Mouse (Mus musculus): ENCODE data around the gene Ankle1. TPM values are rescaled to one million over a fixed set of nuclear protein-coding genes. Genes with fewer than 3 reads are reported as not detected.
A peak's percentile ranks its signal among the peaks of the same experiment; 100 is the strongest.

The Ankle1 gene
- polyA plus RNA-seq, 1 experiment from 2014 or later: 20.8 TPM

DNA sequence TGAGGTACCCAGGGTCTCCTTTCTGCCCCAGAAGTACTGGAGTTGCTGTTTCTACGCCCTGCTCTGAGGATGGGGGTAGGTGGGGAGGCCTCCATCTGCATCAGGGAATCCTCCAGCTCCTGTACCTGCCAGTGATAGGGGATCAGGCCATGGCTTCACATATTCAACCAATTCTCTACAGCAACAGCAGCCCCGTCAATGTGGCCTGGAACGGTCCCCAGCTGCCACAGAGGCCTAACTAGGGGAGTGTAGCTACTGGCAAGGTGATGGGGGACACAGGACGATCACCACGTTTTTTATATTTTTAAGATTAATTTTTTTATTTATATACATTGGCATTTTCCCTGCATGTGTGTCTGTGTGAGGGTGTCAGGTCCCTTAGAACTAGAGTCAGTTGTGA lies 13.4 kb upstream of the Ankle1 start:
- DNase-seq (ENCODE audit: low spot score) (no peak), ATAC-seq (ENCODE audit: low FRiP score) (no peak)
- H3K4me3 ChIP-seq (ENCODE audit: low read depth, low read length): no peak overlapping the region
- no peaks in the 10 kb centered on the region for H3K9me3 ChIP-seq (ENCODE audit: control insufficient read depth, low read length)
- H3K27me3 ChIP-seq (ENCODE audit: control insufficient read depth, insufficient read depth, low read length): no peaks in the 10 kb centered on the region
- no peaks in the 10 kb centered on the region for H3K36me3 ChIP-seq (ENCODE audit: control insufficient read depth, insufficient read depth, low read length)
- no peaks in the 10 kb centered on the region; the same call in none of the 2 replicates for H3K4me1 ChIP-seq (replicated peaks; ENCODE audit: control insufficient read depth, insufficient read depth, low read length)
- 78% methylated on average over 5 of the region's 5 CpGs for WGBS
- no peak overlapping the region for H3K27ac ChIP-seq (ENCODE audit: low read depth, low read length)
- H3K9ac ChIP-seq (ENCODE audit: low read depth, low read length): no peak overlapping the region
- no peak overlapping the region for H3K4me2 ChIP-seq (replicated peaks; ENCODE audit: low read depth, low read length)

GRCm38 (mm10) chr8:71392871-71393270 lies 12.9 kb upstream of the Ankle1 start:
- no peaks in the 10 kb centered on the region for H3K36me3 ChIP-seq (ENCODE audit: control insufficient read depth, insufficient read depth, low read length)
- DNase-seq (ENCODE audit: low spot score): peak; percentile 67
- no peak overlapping the region for H3K4me2 ChIP-seq (replicated peaks; ENCODE audit: low read depth, low read length)
- H3K27me3 ChIP-seq (ENCODE audit: control insufficient read depth, insufficient read depth, low read length): no peaks in the 10 kb centered on the region
- no peak overlapping the region for H3K27ac ChIP-seq (ENCODE audit: low read depth, low read length)
- H3K9ac ChIP-seq (ENCODE audit: low read depth, low read length): no peak overlapping the region
- H3K9me3 ChIP-seq (ENCODE audit: control insufficient read depth, low read length): no peaks in the 10 kb centered on the region
- H3K4me1 ChIP-seq (replicated peaks; ENCODE audit: control insufficient read depth, insufficient read depth, low read length): peaks cover 4% of the 10 kb centered on the region
- H3K4me3 ChIP-seq (ENCODE audit: low read depth, low read length): no peak overlapping the region
- no peak for ATAC-seq (ENCODE audit: low FRiP score)
- 5% methylated on average over 3 of the region's 3 CpGs for WGBS

GRCm38 (mm10) chr8:71394481-71394880 lies 11.3 kb upstream of the Ankle1 start:
- ATAC-seq (ENCODE audit: low FRiP score) (no peak), DNase-seq (ENCODE audit: low spot score) (no peak)
- Histone ChIP-seq H3K4me3 (ENCODE audit: low read depth, low read length) (no peak overlapping the region), H3K4me1 (replicated peaks; ENCODE audit: control insufficient read depth, insufficient read depth, low read length) (peaks cover 4% of the 10 kb centered on the region), H3K27me3 (ENCODE audit: control insufficient read depth, insufficient read depth, low read length) (no peaks in the 10 kb centered on the region), H3K4me2 (replicated peaks; ENCODE audit: low read depth, low read length) (no peak overlapping the region), H3K9me3 (ENCODE audit: control insufficient read depth, low read length) (no peaks in the 10 kb centered on the region), H3K36me3 (ENCODE audit: control insufficient read depth, insufficient read depth, low read length) (0 out of 2 replicates have a peak, but pooled peaks cover 4% of the 10 kb centered on the region), H3K27ac (ENCODE audit: low read depth, low read length) (no peak overlapping the region), H3K9ac (ENCODE audit: low read depth, low read length) (no peak overlapping the region)
- WGBS: 77% methylated on average over 7 of the region's 7 CpGs

DNA sequence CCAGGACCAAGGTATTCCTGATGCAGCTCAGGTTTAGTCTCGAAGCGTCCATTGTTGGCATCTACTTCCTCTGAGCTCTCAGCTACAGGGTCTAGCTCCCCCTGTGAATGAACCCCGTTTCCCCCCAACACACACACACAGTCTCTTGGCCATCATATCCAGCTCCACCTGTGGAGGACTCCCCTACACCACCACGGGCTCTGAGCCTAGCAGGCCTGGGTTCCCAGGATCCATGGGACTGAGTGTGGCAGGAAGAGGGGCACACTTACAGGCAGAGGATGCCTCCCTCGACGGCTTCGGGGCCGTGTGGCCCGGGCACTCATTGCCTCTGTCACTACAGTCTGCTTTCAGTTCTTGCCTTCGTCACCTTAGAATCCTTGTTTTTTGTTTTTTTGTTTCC lies 10.7 kb upstream of the Ankle1 start:
- no peak overlapping the region for H3K27ac ChIP-seq (ENCODE audit: low read depth, low read length)
- no peak overlapping the region for H3K9ac ChIP-seq (ENCODE audit: low read depth, low read length)
- 0 out of 2 replicates have a peak, but pooled peaks cover 4% of the 10 kb centered on the region for H3K36me3 ChIP-seq (ENCODE audit: control insufficient read depth, insufficient read depth, low read length)
- DNase-seq (ENCODE audit: low spot score): no peak
- no peak for ATAC-seq (ENCODE audit: low FRiP score)
- peaks cover 4% of the 10 kb centered on the region for H3K4me1 ChIP-seq (replicated peaks; ENCODE audit: control insufficient read depth, insufficient read depth, low read length)
- H3K4me3 ChIP-seq (ENCODE audit: low read depth, low read length): no peak overlapping the region
- no peaks in the 10 kb centered on the region for H3K27me3 ChIP-seq (ENCODE audit: control insufficient read depth, insufficient read depth, low read length)
- 85% methylated on average over 10 of the region's 10 CpGs for WGBS
- no peak overlapping the region for H3K4me2 ChIP-seq (replicated peaks; ENCODE audit: low read depth, low read length)
- H3K9me3 ChIP-seq (ENCODE audit: control insufficient read depth, low read length): no peaks in the 10 kb centered on the region

GRCm38 (mm10) chr8:71395629-71396028 lies 10.2 kb upstream of the Ankle1 start, which contains the start of gene Ushbp1:
TSS of gene Ushbp1 (minus strand) at chr8:71395802.
- peaks cover 4% of the 10 kb centered on the region for H3K4me1 ChIP-seq (replicated peaks; ENCODE audit: control insufficient read depth, insufficient read depth, low read length)
- WGBS: 88% methylated on average over 9 of the region's 9 CpGs
- no peaks in the 10 kb centered on the region for H3K9me3 ChIP-seq (ENCODE audit: control insufficient read depth, low read length)
- DNase-seq (ENCODE audit: low spot score): no peak
- ATAC-seq (ENCODE audit: low FRiP score): no peak
- H3K27me3 ChIP-seq (ENCODE audit: control insufficient read depth, insufficient read depth, low read length): no peaks in the 10 kb centered on the region
- H3K36me3 ChIP-seq (ENCODE audit: control insufficient read depth, insufficient read depth, low read length): 0 out of 2 replicates have a peak, but pooled peaks cover 4% of the 10 kb centered on the region
- H3K4me3 ChIP-seq (ENCODE audit: low read depth, low read length): peak within 1 kb of the TSS; percentile 76
- peak within 1 kb of the TSS; percentile 76 for H3K4me2 ChIP-seq (replicated peaks; ENCODE audit: low read depth, low read length)
- H3K9ac ChIP-seq (ENCODE audit: low read depth, low read length): peak within 1 kb of the TSS; percentile 27; the same call in 1 of the 2 replicates
- H3K27ac ChIP-seq (ENCODE audit: low read depth, low read length): 0 out of 2 replicates have a peak within 1 kb of the TSS, but pooled peaks have one; percentile 49

GRCm38 (mm10) chr8:71396639-71397305 lies 9.0 kb upstream of the Ankle1 start, which contains the start of gene Babam1:
TSS of gene Babam1 (plus strand) at chr8:71396861.
- H3K27ac ChIP-seq (ENCODE audit: low read depth, low read length): peak within 1 kb of the TSS; percentile 49; the same call in 1 of the 2 replicates

DNA sequence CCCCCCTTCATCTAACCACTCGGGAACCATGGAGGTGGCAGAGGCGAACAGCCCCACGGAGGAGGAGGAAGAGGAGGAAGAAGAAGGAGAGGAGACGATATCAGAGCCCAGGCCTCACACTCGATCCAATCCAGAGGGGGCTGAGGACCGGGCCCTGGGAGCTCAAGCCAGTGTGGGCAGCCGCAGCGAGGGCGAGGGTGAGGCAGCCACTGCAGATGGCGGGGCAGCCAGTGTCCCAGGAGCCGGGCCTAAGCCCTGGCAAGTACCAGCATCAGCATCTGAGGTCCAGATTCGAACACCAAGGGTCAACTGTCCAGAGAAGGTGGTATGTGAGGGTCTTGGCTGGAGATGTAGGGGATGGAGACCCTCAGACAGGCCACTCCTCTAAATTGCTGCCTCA lies 8.1 kb upstream of the Ankle1 start:
- 88% methylated on average over 12 of the region's 12 CpGs for WGBS
- no peak overlapping the region for H3K27ac ChIP-seq (ENCODE audit: low read depth, low read length)

More at GRCm38 (mm10) chr8:71396639-71397305, 9.0 kb upstream of the Ankle1 start, which contains the start of gene Babam1:
- Histone ChIP-seq H3K36me3 (ENCODE audit: control insufficient read depth, insufficient read depth, low read length) (0 out of 2 replicates have a peak, but pooled peaks cover 4% of the 10 kb centered on the region), H3K27me3 (ENCODE audit: control insufficient read depth, insufficient read depth, low read length) (no peaks in the 10 kb centered on the region), H3K4me2 (replicated peaks; ENCODE audit: low read depth, low read length) (peak within 1 kb of the TSS; percentile 76), H3K9ac (ENCODE audit: low read depth, low read length) (peak within 1 kb of the TSS; percentile 67), H3K9me3 (ENCODE audit: control insufficient read depth, low read length) (no peaks in the 10 kb centered on the region), H3K4me3 (ENCODE audit: low read depth, low read length) (peak within 1 kb of the TSS; percentile 76), H3K4me1 (replicated peaks; ENCODE audit: control insufficient read depth, insufficient read depth, low read length) (peaks cover 4% of the 10 kb centered on the region)
- DNase-seq (ENCODE audit: low spot score): peak; percentile 93
- ATAC-seq (ENCODE audit: low FRiP score): peak; percentile 96
- WGBS: 1% methylated on average over 34 of the region's 34 CpGs

GRCm38 (mm10) chr8:71400826-71401225 lies 5.0 kb upstream of the Ankle1 start:
- Histone ChIP-seq H3K4me2 (replicated peaks; ENCODE audit: low read depth, low read length) (no peak overlapping the region), H3K27me3 (ENCODE audit: control insufficient read depth, insufficient read depth, low read length) (no peaks in the 10 kb centered on the region), H3K9ac (ENCODE audit: low read depth, low read length) (no peak overlapping the region), H3K4me3 (ENCODE audit: low read depth, low read length) (no peak overlapping the region), H3K9me3 (ENCODE audit: control insufficient read depth, low read length) (no peaks in the 10 kb centered on the region), H3K36me3 (ENCODE audit: control insufficient read depth, insufficient read depth, low read length) (0 out of 2 replicates have a peak, but pooled peaks cover 4% of the 10 kb centered on the region), H3K4me1 (replicated peaks; ENCODE audit: control insufficient read depth, insufficient read depth, low read length) (peaks cover 4% of the 10 kb centered on the region), H3K27ac (ENCODE audit: low read depth, low read length) (no peak overlapping the region)
- DNase-seq (ENCODE audit: low spot score) (no peak), ATAC-seq (ENCODE audit: low FRiP score) (no peak)
- WGBS: 97% methylated on average over 2 of the region's 2 CpGs

More for the DNA sequence above, 8.1 kb upstream of the Ankle1 start:
- Histone ChIP-seq H3K9me3 (ENCODE audit: control insufficient read depth, low read length) (no peaks in the 10 kb centered on the region), H3K4me2 (replicated peaks; ENCODE audit: low read depth, low read length) (peak overlapping the region; percentile 76), H3K36me3 (ENCODE audit: control insufficient read depth, insufficient read depth, low read length) (0 out of 2 replicates have a peak, but pooled peaks cover 4% of the 10 kb centered on the region), H3K4me1 (replicated peaks; ENCODE audit: control insufficient read depth, insufficient read depth, low read length) (peaks cover 4% of the 10 kb centered on the region), H3K4me3 (ENCODE audit: low read depth, low read length) (peak overlapping the region; percentile 76), H3K9ac (ENCODE audit: low read depth, low read length) (peak overlapping the region; percentile 67; the same call in 1 of the 2 replicates), H3K27me3 (ENCODE audit: control insufficient read depth, insufficient read depth, low read length) (no peaks in the 10 kb centered on the region)
- DNase-seq (ENCODE audit: low spot score) (no peak), ATAC-seq (ENCODE audit: low FRiP score) (no peak)

GRCm38 (mm10) chr8:71401454-71401853 lies 4.4 kb upstream of the Ankle1 start:
- Histone ChIP-seq H3K36me3 (ENCODE audit: control insufficient read depth, insufficient read depth, low read length) (0 out of 2 replicates have a peak, but pooled peaks cover 4% of the 10 kb centered on the region), H3K4me3 (ENCODE audit: low read depth, low read length) (no peak overlapping the region), H3K27me3 (ENCODE audit: control insufficient read depth, insufficient read depth, low read length) (no peaks in the 10 kb centered on the region), H3K9me3 (ENCODE audit: control insufficient read depth, low read length) (no peaks in the 10 kb centered on the region), H3K27ac (ENCODE audit: low read depth, low read length) (no peak overlapping the region), H3K4me2 (replicated peaks; ENCODE audit: low read depth, low read length) (no peak overlapping the region), H3K4me1 (replicated peaks; ENCODE audit: control insufficient read depth, insufficient read depth, low read length) (peaks cover 6% of the 10 kb centered on the region), H3K9ac (ENCODE audit: low read depth, low read length) (no peak overlapping the region)
- ATAC-seq (ENCODE audit: low FRiP score) (no peak), DNase-seq (ENCODE audit: low spot score) (no peak)
